Mouse (Mus musculus): ENCODE data around the gene Mcu. TPM values are rescaled to one million over a fixed set of nuclear protein-coding genes. Genes with fewer than 3 reads are reported as not detected.
A peak's percentile ranks its signal among the peaks of the same experiment; 100 is the strongest.

The Mcu gene
- polyA plus RNA-seq, 1 experiment from 2014 or later: 23.3 TPM

- peak; percentile 84 for ATAC-seq
- no peaks in the 10 kb centered on the region for H3K27me3 ChIP-seq
- ChIA-PET POLR2A (interaction anchor here (0.5 to 1.3 kb wide), 3 partner anchors 46 to 204 kb away, joined by 3 to 4 read pairs (median 3); no protein-coding TSS in a partner anchor), CTCF (interaction anchor here (0.9 to 1.7 kb wide), 5 partner anchors 9 to 172 kb away, joined by 3 to 6 read pairs (median 3); no protein-coding TSS in a partner anchor)
- DNase-seq (ENCODE audit: low read depth, low spot score): peak; percentile 75
- in situ Hi-C loops (cut with MboI; ENCODE audit: low pct_unique_long_range_greater_than_20kb): no loop called here
- no peak for TF ChIP-seq CTCF (IDR thresholded peaks at IDR 0.05)
Measured at GRCm38 (mm10) chr10:59514739-59515464, 101.6 kb downstream of the Mcu start.

- no peaks in the 10 kb centered on the region for H3K27me3 ChIP-seq
- ChIA-PET POLR2A (no interaction called here), CTCF (no interaction called here)
- ATAC-seq (no peak), DNase-seq (ENCODE audit: low read depth, low spot score) (no peak)
- no peak for TF ChIP-seq CTCF (IDR thresholded peaks at IDR 0.05)
- in situ Hi-C loops (cut with MboI; ENCODE audit: low pct_unique_long_range_greater_than_20kb): no loop called here
Measured at GRCm38 (mm10) chr10:59512173-59512572, 104.3 kb downstream of the Mcu start.

DNA sequence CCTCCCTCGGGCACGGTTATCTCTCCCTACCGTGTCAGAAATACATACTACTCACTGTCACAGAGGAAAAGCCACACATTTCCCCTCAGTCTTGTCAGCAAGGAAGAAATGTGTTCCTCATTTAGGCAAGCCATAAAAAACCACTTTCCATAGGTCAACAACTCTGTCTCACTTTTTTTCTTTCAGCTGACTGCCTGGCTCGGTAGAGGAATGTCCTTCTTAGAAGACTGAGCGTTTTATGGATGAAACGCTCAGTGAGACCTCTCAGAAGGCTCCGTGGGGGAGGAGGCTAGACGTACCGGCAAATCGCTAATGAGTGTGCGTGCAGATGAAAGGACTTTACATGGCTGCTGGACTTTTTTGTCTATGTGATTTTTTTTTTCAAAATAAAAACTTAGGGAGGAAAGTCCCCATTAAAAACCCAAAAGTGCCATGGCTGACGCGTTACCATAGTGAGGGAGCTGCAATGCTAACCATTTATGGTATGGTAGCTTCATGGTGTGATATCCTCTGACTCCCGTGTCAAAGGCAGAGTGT lies 105.0 kb downstream of the Mcu start:
- DNase-seq (ENCODE audit: low read depth, low spot score) (no peak), ATAC-seq (no peak)
- in situ Hi-C loops (cut with MboI; ENCODE audit: low pct_unique_long_range_greater_than_20kb): no loop called here
- CTCF ChIA-PET: no interaction called here
- POLR2A ChIA-PET: no interaction called here
- no peak for TF ChIP-seq CTCF (IDR thresholded peaks at IDR 0.05)
- no peaks in the 10 kb centered on the region for H3K27me3 ChIP-seq

DNA sequence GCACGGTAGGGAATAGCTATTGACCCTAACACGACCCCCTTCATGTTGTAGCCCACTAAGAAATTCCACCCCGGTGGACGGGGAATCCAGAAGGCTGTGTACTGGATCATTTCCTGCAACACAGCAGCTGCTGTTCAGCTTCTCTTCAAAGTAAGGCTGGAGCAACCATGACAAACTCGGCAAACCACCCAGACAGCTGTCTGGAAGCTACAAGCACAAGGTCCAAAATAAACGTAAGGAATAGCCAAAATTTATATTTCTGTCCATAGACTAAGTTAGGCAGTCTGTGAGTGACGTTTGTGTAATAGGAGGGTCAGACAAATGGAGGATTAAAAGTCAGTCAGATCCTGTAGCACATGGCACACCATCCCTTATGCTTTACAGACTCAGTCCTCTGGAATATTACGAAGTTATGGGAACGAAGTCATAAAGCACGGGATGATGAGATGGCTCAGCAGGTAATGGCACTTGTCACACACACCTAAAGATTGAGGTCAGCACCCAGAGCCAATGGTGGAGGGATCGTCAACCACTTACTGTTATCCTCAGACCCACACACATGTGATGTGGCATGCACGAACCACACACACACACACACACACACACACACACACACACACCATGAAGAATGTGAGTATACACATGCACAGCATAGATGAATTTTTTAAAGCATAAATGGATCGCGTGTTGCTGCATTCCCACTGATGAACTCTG lies 105.6 kb downstream of the Mcu start:
- ATAC-seq (no peak), DNase-seq (ENCODE audit: low read depth, low spot score) (no peak)
- in situ Hi-C loops (cut with MboI; ENCODE audit: low pct_unique_long_range_greater_than_20kb): no loop called here
- no peak for TF ChIP-seq CTCF (IDR thresholded peaks at IDR 0.05)
- CTCF ChIA-PET: no interaction called here
- POLR2A ChIA-PET: no interaction called here
- no peaks in the 10 kb centered on the region for H3K27me3 ChIP-seq

GRCm38 (mm10) chr10:59509197-59509596 lies 107.3 kb downstream of the Mcu start:
- CTCF ChIA-PET: no interaction called here

DNA sequence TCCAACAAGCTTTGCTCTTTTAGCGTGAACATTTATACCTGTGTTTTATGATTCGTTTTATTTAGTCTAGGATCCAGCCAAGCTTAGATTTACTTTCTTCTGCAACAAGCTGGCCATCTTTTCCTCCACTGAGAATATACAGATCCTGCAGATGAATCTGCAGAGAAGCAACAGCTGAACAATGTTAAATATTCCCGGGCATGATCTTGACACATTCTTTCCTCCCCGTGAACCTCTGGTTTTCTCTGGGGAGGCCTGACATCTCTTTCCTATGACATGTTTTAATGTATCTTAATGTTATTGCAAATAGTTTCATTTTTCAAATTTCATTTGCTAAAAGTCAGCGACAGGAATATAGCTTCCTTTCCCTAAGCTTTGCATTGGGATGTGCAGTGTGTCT lies 109.8 kb downstream of the Mcu start:
- ATAC-seq: no peak
- DNase-seq (ENCODE audit: low read depth, low spot score): no peak
- ChIA-PET POLR2A (interaction anchor here (0.6 kb wide), 1 partner anchor 108 kb away, joined by 3 read pairs; no protein-coding TSS in a partner anchor), CTCF (interaction anchor here (0.8 to 2.3 kb wide), 3 partner anchors 9 to 59 kb away, joined by 3 to 7 read pairs (median 6); no protein-coding TSS in a partner anchor)
- in situ Hi-C loops (cut with MboI; ENCODE audit: low pct_unique_long_range_greater_than_20kb): no loop called here
- no peak for TF ChIP-seq CTCF (IDR thresholded peaks at IDR 0.05)
- no peaks in the 10 kb centered on the region for H3K27me3 ChIP-seq

More at GRCm38 (mm10) chr10:59509197-59509596, 107.3 kb downstream of the Mcu start:
- TF ChIP-seq CTCF (IDR thresholded peaks at IDR 0.05): no peak
- H3K27me3 ChIP-seq: no peaks in the 10 kb centered on the region
- ATAC-seq (peak; percentile 51), DNase-seq (ENCODE audit: low read depth, low spot score) (peak; percentile 74)
- in situ Hi-C loops (cut with MboI; ENCODE audit: low pct_unique_long_range_greater_than_20kb): no loop called here
- POLR2A ChIA-PET: no interaction called here

DNA sequence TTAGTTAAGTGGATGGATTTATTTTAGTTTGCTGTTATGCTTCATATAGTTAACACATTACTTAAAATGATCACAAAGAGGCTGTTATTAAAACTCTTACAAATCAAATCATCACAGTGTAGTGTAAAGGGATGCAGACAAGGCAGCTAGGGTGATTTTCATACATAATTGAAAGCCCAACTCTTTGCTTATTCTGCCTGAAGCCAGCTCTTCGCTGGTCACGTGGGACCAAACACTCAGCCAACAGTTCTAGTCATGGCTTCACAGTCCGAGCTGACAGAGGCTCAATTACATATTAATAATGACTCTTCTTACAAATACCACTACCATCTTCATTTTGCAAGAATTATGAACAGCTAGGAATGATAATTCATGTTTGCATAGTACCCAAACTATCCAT lies 112.2 kb downstream of the Mcu start:
- no peak for TF ChIP-seq CTCF (IDR thresholded peaks at IDR 0.05)
- POLR2A ChIA-PET: interaction anchor here (0.6 kb wide), 1 partner anchor 279 kb away, joined by 4 read pairs; no protein-coding TSS in a partner anchor
- CTCF ChIA-PET: interaction anchor here (0.7 kb wide), 1 partner anchor 11 kb away, joined by 3 read pairs; no protein-coding TSS in a partner anchor
- in situ Hi-C loops (cut with MboI; ENCODE audit: low pct_unique_long_range_greater_than_20kb): no loop called here
- DNase-seq (ENCODE audit: low read depth, low spot score) (no peak), ATAC-seq (no peak)
- no peaks in the 10 kb centered on the region for H3K27me3 ChIP-seq

DNA sequence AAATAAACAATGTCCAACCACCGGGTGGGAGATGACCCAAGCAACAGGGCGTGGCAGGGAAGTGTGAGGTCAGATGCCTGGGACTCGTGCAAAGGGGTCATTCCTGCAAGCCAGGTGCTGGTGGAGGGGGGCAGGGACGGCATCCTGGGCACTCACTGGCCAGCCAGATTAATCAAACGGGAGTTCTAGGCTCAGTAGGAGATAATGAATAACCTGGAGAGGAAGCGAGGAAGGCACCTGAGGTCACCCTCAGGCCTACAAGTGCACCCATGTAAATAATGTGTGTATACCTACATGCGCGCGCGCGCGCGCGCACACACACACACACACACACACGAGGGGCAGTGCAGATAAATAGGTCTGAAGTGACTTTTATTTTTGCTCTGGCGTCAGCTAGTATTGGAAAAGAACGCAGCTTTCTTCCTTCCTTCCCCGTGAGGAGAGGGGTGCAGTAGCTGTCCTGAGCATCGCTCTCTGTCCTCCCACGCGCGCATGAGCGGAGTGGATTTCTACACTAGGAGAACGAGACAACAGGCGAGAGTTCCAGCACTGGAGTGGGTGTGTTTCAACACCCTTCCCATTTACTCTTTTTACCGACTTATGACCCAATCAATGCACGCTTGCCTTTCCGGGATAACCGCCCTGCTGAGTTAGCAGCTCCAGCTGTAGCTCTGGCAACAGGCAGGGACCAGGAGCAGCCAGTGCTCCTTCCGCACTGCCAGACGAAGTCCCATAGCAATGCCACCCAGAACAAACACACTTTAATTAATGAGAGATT lies 112.9 kb downstream of the Mcu start:
- no peaks in the 10 kb centered on the region for H3K27me3 ChIP-seq
- no peak for TF ChIP-seq CTCF (IDR thresholded peaks at IDR 0.05)
- ChIA-PET POLR2A (interaction anchor here (0.6 kb wide), 1 partner anchor 278 kb away, joined by 4 read pairs; no protein-coding TSS in a partner anchor), CTCF (no interaction called here)
- in situ Hi-C loops (cut with MboI; ENCODE audit: low pct_unique_long_range_greater_than_20kb): no loop called here
- ATAC-seq (no peak), DNase-seq (ENCODE audit: low read depth, low spot score) (no peak)

DNA sequence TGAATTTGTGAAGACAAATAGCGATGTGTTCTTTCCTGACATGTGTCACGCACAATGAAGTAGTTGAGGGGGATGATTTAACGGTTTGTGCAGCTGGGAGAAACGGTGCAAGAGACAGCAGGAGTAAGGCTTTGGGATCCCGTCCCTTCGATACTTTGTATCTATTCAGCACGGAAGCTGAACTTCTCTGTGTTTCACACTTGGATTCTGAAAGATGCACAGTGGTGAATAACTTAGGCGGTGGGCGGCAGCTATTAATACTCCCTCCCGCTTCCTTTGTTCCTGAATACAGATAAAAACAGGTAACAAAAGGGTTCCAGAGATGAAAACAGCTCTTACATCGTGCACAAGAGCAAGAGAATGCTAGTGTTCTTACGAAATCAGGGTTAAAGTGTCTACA lies 114.1 kb downstream of the Mcu start:
- ChIA-PET POLR2A (interaction anchor here (0.6 kb wide), 1 partner anchor 111 kb away, joined by 12 read pairs; no protein-coding TSS in a partner anchor), CTCF (no interaction called here)
- in situ Hi-C loops (cut with MboI; ENCODE audit: low pct_unique_long_range_greater_than_20kb): no loop called here
- H3K27me3 ChIP-seq: no peaks in the 10 kb centered on the region
- no peak for ATAC-seq
- TF ChIP-seq CTCF (IDR thresholded peaks at IDR 0.05): no peak
- DNase-seq (ENCODE audit: low read depth, low spot score): no peak

- no peak for ATAC-seq
- CTCF ChIA-PET: no interaction called here
- no peaks in the 10 kb centered on the region for H3K27me3 ChIP-seq
- TF ChIP-seq CTCF (IDR thresholded peaks at IDR 0.05): no peak
- POLR2A ChIA-PET: no interaction called here
- DNase-seq (ENCODE audit: low read depth, low spot score): no peak
- in situ Hi-C loops (cut with MboI; ENCODE audit: low pct_unique_long_range_greater_than_20kb): no loop called here
Measured at GRCm38 (mm10) chr10:59501761-59502160, 114.7 kb downstream of the Mcu start.
